Mouse (Mus musculus): ENCODE data around the gene Cd7.

Cd7 gene

DNA sequence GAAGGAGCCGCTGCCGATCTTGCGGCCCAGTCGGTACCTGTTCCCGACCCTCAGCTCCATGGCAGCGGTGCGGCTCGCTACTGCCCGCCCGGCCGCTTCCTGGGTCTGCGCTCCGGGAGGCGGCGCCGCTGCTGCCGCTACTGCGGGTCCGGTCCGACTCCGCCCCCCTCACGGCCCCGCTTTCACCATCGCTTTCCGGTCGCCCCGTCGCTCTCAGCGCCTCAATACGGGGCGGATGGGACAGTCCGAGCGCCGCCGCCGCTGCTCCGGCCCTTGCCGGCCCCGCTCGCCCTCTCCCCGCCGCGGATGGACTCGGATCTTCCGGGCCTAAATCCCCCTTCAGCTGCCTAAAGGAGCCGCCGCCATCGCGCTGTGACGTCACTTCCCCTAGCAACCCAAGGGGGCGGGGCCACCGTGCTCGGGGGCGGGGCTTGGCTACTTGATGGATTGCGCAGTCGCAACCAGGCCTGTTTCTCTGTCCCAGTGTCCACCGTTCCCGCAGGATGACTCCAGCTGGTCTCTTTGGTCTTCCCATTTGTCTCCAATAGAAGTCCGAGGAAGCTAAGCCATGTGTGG lies 48.2 kb downstream of the Cd7 start, which contains the start of gene Csnk1d:
Gene Csnk1d, minus strand, starts transcription at position 380 of the 576 bp plus-strand sequence.
- peak; percentile 96 for DNase-seq (ENCODE audit: low spot score)

DNA sequence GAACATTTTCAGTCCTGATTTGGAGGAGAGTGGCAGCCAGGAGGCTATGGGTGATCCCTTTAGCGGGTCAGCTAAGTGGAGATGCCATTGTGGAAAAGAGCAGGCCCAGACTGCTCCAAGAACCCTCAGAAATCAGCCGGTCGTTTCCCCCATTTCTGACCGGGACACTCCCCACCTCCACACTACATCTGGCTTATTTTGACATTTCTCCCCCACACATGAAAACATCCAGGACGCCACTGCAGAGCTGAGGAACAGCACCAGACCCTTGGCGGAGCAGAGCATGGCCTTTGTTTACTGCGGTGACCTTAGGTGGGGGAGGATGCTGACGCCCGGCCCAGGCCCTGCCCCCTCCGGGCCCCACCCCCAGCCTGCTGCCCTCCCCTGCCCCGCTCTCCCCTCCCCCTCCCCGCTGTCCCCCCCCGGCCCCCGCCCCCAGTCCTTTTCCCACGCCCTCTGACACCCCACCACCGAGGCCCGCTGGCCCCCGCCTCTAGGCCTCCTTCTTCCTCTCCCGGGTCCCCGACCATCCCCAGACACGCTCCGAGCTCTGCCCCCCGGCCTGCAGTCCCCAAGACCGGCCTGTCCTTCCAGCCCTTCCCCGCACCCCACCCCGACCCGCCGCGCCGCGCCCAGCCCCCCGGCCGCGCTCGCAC lies 49.0 kb downstream of the Cd7 start:
- DNase-seq (ENCODE audit: low spot score), result peak; percentile 60

DNA sequence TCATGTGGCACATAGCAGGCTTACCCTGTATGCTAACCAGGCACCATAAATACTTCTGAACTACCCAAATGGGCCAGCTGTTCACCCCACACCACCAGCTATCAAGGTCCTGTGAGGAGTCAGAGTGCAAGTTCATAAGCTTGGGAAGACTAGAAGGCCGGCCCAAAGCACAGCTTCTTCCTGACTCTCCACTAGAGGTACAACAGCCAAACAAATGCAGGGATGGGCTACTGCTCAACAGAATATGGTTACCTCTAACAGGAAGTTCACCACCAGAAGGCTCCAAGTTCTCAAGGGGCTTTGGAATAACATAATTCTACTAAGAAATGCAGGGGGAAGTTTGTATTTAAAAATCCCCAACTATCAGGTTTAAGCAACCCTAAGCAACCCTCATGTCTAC lies 49.7 kb downstream of the Cd7 start:
- no peak for DNase-seq (ENCODE audit: low spot score)

GRCm38 (mm10) chr11:120988410-120988809 lies 50.8 kb downstream of the Cd7 start:
- DNase-seq (ENCODE audit: low spot score), result no peak

DNA sequence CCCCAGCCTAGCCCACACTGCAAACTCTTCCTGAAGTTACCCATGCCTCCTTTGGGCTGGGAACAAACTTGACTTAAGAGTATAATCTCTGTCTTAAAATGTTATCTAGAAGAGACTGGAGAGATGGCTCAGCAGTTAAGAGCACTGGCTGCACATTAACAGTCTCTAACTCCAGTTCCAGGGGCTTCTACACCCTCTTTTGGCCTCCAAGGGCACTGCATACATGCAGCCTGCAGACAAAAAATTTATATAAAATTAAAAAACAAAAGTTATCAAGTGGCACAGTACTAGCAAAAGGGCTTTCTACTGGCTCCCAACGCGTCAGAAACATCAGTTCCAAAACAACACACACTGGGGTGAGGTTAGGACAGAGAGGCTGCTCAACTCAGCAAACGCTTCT lies 51.6 kb downstream of the Cd7 start:
- DNase-seq (ENCODE audit: low spot score), result no peak

Measured in lung, postnatal 25 days (tissue).